Mouse (Mus musculus) induced T-regulatory cell, adult 2 months (primary cell): ENCODE results near the gene Efcab11.

Experiments used
- DNase-seq: peaks from one replicate; pipeline ENCODE4 v3.0.0-alpha.2; 2012; ENCODE audit warnings: low read depth

The Efcab11 gene

DNA sequence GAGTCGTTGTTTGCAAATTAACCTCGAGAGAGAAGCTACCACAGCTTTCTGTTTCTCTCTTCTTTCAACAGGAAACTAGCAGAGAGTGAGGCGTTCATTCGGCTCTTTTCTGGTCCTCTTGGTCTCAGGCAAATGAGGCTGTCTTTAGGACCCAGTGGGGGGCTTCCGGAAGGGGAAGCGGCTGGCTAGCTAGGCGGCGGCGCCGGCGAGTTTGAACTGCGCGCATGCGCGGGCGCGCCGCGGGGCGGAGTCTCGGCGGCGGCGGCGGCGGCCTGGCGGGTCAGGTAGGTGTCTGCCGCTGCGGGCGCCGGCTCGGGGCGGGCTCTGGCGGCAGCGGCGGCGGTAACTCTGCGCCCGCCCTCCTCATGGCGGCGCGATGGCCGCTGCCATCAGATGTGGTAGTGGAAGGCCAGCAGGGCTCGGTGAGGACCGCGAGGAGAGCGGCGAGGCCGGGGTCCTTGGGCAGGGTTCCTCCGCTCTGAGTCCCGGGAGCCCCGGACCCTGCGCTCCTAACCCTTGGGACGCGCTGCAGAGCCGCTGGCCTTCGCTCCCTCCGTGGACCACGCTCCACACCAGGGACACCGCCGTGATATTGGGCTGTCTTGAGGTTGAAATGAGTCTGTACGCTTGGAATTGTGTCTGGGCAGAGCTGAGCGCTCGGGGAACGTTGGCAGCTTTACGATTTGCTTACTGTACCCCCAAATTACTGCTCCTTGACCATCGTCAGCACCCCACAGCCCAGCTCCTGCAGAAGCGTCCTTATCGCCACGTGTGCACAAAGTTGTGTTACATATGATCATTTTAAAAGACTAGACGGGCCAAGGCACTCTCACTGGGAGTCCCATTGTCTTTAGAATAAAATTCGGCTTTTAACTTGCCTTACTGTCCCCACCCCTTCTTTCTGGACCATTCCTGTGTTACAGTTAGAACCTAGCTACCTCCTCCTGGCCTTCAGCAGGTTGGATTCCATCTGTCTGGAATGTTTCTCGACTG is at the start of gene Efcab11, which contains the start of gene Tdp1:
Efcab11 (minus strand) TSS at position 171 of the 993 bp plus-strand sequence.
Tdp1 (plus strand) TSS at position 249 of the 993 bp plus-strand sequence.
- peak; percentile 97 for DNase-seq

DNA sequence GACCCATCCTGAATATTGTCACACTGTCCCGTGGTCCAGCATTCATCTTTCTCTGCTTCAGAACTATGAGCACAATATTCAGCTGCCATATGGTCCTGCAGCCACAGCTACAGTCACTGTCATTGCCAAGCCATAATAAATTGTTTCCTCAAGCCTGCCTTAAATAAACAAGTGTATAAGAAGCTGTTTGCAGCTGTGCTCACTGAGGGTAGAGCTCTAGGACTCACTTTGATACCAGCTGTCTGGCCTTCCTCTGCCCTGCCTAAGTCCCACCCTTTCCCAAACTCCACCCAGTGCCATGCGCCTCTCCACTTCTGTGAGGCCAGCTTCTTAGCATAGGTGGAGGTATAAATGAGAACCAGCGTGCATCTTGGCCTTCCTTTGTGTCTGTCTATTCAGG is 49.4 kb upstream of the Efcab11 start:
- no peak for DNase-seq

DNA sequence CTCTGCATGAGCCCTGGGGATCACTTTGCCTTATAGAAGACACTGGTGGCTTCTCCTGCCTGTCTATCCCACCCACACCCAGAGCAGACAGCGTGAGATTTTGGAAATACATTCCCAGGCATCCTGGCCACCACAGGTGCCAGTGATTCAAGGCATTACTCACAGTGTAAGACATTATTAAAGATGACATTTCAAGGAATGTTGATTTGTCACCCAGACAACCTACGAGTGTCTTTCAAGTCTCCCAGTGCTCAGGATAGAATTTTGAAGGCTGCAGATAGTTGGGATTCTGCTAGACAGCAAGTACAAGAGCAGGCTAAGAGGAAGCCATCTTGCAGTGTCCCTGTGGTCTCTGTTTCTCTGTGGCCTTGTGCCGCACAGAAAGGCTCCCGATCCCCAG is 48.0 kb upstream of the Efcab11 start:
- DNase-seq = no peak

DNA sequence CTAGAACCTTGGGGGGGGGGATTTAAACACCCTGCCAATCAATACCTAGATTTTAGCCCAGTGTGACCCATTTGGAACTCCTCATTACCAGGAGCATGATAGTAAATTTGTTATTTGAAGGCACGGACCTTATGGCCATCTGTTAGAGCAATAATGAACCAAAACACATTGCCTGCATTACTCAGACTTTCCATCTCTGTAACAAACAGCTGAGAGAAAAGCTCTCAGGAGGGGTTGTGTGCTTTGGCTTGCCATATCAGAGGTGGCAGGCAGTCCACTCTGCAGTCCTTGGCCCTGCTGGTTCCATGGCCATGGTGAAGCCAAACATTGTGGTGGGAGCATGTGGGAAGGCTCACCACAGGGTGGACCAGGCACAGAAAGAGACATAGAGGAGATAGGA is 44.9 kb upstream of the Efcab11 start:
- DNase-seq = no peak

DNA sequence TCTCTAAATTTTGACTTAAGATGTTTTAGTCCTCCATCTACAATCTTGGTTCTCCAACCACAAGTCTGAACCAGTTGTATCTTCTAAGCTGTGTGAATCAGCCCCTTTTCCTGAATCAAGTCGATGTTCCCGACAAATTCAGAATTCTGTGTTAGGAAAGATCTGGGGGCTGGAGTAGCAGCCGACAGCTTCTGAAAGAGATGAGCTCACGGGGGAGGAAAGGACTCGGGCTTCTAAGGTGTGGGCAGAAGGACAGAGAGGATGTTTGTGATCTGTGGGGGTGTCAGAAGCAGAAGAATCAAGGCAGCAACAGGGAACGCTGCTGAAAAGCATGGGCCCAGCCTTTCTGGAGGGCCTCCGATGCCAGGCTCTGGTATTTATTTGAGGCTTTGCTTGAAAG is 44.1 kb upstream of the Efcab11 start:
- no peak for DNase-seq

DNA sequence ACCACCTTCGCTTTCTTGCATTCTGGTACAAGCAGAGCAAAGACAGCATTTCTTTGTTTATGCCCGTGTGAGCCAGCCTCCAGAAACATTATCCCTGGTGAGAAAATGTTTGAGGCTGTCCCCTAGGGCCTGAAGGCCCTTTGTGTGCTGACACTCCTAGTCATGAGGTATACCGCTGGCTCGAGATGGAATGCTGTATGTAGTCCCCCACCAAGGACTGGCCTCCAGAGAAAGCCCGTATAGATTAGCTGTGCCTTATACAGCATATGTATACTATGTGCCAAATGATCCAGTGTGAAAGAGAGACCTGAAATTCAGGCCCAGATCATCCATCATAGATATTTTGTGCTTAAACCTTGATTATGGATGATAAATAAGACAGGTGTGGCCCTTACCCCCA is 39.5 kb upstream of the Efcab11 start:
- no peak for DNase-seq

DNA sequence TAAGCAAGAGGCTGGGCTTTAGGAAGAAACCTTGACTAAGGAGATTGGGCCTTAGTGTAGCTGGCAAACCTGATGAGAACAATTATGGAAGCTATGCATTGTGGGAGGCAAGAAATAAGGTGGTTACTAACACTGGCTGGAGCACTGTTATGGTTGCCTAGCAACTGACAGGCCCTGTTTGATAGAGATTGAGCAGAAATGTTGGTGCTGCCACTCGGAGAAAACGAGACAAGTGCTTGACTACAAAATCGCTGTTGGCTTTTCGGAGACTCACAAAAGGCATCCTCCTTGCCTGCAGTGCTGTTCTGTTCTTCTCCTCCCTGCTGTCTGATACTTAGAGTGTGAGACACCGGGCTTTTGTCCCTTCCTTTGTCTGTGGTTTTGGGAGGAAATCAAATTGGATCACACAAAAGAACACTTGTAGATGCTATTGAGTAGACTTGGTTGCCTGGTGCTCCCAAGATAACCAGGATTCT is 38.9 kb upstream of the Efcab11 start:
- peak; percentile 6 for DNase-seq

DNA sequence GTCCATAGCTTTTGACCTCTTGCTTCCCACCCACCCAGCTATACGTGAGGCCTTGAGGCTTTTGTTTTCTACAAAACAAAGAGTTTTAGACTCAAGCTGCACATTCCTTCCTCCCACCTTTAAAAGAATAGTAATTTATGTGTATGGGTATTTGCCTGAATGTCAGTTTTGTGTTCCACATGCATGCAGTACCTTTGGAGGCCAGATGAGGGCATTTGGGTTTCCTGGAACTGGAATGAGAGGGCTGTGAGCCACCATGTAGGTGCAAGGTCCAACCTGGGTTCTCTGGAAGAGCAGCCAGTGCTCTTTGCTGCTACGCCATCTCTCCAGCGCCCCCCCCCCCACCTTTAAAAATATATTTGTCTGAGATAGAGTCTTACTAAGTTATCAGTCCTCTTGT is 36.8 kb upstream of the Efcab11 start:
- peak; percentile 39 for DNase-seq

DNA sequence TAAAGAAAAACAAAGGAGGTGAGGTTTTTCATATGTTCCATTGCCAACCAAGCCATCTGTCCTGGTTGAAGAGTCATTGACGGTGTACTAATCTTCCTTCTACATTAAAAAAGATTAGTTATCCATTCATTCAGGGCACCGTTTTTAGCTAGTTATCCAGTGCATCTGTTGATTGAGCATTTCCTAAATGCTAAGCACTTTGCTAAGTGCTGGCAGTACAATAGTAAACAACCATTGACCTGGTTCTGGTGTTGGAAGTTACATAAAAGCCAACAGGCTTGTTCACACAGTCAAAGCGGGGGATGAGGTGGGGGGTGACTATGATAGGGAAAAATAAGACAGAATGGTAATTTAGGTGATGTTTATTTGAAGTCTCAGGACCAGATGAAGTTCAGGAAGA is 35.4 kb upstream of the Efcab11 start:
- DNase-seq = no peak

DNA sequence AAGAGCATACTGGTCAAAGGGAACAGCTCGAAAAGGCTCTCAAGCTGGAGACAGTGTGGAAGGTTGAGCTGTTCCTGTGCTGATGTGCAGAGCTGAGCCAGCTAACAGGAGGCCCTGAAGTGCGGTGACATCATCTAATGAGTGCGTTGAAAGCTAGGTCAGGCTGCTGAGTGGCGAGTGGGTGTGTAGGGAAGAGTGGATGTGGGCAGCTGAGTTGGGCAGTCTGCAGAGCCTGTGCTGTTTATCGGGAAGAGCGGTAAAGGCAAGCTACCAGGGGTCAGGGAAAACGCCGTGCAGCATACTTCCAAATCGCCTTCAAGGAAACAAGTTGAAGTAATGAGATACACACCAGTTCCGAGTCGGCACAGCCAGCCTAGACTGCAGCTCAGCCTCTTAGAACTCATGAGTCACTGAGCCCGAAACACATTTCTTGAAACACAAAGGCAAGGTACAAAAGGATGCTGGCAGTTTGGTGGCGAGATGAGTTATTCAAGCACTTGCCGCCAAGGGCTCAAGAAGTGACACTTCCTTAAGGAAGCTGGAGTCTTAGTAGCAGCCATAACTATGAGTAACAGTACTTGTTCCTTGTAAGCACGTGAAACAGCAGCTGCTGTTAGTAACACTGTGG is 33.7 kb upstream of the Efcab11 start:
- DNase-seq = no peak

DNA sequence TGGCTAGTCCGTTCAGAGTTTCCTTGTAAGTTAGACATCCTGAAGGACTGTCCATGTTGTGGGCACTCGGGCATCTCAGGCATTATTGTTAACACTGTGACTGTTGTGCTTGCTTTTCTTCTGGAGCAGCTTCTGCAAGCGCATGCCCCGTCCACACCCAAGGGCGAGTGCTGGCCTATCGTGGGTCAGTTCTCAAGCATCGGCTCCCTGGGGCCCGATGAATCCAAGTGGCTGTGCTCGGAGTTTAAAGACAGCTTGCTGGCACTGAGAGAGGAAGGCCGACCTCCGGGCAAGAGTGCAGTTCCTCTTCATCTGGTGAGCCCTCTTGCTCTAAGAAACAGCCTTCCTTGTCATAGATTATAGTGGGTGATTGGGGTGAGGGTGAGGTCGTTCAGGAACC is 27.2 kb upstream of the Efcab11 start:
- no peak for DNase-seq

DNA sequence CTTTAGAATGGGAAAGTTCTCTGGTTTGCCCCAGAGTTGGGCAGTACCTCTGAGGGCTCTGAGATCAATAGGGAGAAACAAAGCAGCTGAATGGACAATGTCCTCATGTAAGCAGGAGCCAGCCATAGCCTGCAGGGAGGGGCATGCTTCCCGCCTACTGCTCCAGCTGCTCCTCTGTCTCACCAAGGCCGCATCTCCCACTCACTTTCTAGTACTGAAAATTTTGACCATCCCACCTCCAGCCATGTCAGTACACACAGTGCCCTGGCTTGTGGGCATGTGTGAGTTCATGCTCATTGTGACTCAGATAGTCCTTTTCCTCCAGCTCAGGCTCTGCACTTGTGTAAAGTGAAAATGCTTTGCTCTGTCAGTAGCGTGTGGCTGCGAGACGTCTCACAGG is 20.3 kb upstream of the Efcab11 start:
- no peak for DNase-seq

DNA sequence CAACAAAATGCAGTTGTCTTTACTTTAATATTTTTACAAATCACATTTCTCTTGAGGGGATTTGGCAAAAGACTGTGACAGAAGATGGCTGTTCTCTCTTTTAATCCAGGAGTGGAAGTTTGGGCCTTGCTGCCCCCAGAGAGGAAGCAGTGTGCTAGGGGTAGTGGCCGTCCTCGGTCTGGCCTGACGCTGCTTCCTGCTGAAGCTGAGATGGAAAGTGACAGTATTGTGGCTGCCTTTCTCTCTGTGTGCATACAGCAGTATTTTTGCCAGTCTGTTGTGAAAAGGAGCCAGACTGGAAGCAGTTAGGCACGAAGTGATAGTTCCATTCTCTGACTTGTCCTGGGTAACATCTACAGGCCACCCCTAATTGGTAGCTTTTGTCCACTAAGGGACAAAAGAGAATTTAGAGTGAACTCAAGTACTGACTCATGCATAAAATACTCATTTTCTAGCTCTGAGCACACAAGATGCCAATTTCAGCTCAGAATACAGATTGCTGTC is 18.7 kb upstream of the Efcab11 start:
- no peak for DNase-seq

DNA sequence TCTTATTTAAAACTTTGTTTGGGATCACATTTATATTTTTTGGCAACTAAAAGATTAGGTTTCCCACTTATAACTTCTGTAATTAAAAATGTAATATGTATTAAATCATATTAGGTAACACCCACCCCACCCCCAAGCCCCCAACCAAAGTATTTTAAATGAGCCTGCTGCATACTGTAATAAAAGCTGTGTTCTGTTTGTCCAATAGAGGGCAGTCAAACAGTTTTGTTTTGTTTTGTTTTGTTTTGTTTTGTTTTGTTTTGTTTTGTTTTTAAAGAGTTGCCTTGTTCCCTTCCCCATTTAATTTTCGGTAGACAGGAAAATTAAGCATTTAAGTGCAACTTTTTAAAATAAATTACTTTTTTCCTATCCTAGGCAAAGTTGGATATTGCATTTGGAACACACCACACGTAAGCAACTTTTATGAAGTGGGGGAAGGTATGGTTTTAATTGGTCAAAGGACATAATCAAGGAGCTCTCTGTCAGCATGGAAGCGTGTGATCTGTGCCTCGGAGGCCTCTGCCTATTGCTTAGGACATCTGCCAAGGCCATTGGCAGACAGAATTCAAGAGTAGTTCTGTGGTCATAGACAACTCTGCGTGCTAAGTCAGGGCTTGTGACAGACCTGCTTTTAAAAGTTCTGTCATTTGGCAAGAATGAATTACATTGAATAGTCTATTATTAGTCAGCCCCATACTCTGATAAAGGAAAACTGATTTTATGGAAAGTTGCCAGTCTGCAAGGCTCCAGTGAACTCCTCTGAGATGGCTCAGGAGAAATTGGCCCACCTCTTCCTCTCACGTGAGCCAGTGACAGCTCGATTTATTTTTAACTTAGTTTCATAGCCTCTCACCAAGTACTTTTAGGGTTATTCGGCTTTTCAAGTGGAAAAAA is 18.0 kb upstream of the Efcab11 start:
- peak; percentile 30 for DNase-seq

DNA sequence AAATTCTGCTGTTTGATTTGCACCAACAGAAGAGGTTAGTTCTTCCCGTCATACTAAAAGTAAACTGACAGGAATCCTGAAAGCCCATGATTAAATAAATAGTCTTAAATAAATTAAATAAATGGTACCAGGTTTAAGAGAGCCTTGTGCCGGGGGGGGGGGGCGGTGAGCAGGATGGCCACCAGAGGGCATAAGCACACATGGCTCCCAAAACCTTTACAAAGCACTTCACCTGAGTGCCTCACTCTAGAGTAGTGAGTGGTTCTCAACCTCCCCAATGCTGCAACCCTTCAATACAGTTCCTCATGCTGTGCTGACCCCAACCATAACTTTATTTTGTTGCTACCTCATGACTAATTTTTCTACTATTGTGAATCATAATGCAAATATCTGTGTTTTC is 15.8 kb upstream of the Efcab11 start:
- peak; percentile 26 for DNase-seq

DNA sequence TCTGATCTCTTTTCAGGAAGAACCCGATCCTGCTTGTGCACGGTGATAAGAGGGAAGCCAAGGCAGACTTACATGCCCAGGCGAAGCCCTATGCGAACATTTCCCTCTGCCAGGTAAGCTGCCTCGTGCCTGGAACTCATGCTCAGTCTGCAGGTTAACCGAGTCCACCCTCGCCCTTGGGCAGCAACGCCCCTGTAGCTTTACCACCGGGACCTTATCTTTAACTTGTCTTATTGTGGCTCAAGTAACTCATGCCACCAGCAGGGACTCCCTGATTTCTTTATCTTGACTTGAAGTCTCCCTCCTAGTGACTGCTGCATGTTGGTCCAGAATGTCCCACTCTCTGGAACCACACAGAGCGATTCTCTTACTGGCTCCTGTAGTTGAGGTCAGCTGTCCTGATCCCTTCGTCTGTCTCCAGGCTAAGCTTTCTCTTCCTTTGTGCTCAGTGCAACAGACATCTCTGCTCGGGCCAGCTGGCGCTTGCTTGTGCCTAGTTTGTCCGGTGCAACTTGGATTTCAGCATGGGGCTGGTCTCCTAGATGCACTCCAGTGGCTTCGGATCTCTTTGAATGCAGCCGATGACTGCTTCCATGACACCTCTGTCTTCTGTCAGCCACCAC is 14.1 kb upstream of the Efcab11 start:
- no peak for DNase-seq

DNA sequence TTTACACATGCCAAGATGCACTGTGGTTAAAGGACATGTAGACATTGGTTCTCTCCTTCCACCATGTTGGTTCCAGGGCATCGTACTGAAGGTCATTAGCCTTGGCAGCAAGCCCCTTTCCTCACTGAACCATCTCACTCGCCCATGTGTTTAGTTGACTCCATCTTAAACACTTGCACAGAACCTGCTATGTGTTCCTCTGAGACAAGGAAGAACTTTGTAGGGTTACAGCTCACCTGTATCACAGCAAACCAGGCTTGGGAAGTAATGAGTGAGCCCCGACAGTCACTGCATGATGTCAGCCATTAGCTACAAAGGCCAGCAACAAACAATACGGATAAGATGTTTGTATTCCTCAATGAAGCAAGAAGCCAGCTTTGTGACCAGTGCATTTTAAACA is 13.6 kb upstream of the Efcab11 start:
- no peak for DNase-seq

DNA sequence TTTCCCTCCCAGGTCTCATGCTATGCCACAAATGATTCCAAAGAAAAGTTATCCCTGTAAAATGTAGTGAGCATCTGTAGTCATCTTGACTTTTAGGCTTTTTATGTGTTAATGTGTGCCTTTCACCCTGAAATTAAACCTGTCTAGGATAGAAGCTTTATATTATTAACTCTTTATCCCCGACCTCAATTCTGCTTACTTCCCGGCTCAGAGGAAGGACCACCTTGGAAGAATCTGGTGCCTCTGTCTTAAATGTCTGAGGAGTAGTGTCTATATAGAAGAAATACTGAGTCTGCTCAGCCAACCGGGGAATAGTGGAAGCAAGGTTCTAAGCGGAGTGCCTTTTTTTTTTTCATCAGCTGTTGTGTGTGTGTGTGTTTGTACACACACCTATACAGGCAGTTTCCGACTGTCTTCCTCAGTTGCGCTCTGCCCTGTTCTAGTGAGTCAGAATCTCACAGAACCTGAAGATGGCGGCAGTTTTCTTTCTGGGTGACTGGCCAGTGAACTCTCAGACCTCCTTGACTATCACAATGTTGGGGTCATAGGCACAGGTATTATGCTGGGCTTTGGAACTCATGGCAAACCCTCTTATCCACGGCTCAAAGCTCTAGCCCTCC is 1.2 kb upstream of the Efcab11 start:
- peak; percentile 13 for DNase-seq

DNA sequence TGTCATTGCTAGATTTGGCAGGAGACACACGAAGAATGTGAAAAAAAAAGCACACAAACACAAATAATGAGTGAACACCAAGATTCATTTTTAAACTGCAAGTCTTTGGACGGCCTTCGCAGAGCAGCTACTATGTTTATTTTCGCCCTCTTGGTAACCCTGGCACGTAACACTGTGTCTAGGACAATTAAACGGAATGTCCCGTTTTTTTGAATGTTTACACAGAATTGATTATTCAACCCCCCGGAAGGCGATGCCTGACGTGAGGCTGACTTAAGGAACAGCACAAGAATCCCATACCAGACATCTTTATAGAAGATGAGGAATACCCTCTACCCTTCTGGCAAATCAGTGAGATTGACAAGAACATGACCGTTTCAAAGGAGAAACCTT is 530 bp downstream of the Efcab11 start:
- DNase-seq = no peak

DNA sequence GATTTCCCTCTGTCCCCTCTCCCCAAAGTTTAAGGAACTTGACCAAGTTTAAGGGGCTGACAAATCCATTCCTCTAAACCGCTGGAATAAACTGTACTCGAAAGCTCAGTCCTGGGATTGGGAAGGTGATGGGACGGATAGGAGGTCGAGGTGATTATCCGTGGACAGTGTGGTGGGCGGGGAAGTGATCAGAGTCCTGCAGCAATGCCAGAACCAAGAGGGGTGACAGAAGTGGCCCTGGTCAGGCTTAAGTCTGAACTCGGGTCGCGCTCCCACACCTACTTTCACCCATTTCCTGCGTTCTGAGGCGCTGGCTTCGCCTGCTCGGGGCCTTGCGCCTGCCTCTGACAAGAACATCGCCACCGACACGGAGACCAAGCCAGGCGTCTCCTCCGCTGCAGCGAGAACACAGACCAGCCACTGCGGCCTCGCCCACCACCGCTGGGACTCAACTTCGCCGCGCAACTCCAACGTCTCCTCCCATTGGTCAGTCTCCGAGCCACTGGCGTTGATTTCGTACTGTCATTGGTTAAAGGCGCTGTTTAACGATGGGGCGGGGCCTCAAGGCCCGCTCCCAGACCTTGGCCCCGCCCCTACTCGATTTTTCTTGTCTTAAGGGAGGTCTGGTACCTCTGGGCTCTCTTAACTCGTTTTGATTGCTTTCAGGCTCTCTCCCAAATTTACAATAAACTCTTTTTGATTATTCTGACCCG is 1.1 kb downstream of the Efcab11 start:
- peak; percentile 98 for DNase-seq
